Comparison of ENCODE assay signal across 13 mouse cellular contexts in genomic region chr17:21536676-21537075, GRCm38 (mm10). TPM values are rescaled to one million over a fixed set of nuclear protein-coding genes. Genes with fewer than 3 reads are reported as not detected.
DNase-seq lines count a peak whose midpoint lies in the region; ATAC-seq and TF ChIP-seq lines count a peak whose summit lies in the region.
"Had no signal": no experiment of that assay in that cellular context is flagged by ENCODE, and none has a peak within 500 bp of the region (broad histone marks: within the 10 kb centered on the region; RNA-seq: fewer than 3 reads in every experiment).

No protein-coding gene starts in this region.

- H3K4me1 ChIP-seq in intestine, embryonic 14.5 days (replicated peaks; ENCODE audit: control insufficient read depth, insufficient read depth, low read length): peaks cover 12% of the 10 kb centered on the region
- H3K4me1 ChIP-seq in intestine, embryonic 15.5 days (replicated peaks): peaks cover 5% of the 10 kb centered on the region
- H3K4me1 ChIP-seq in ES-Bruce4 (ENCODE audit: control insufficient read depth, insufficient read depth, low read length): no peaks in the 10 kb centered on the region
- peaks cover 23% of the 10 kb centered on the region for H3K4me1 ChIP-seq in neural tube, embryonic 15.5 days

- ATAC-seq in intestine, embryonic 14.5 days (replicated peaks; ENCODE audit: low FRiP score, low TSS enrichment, low read depth): no peak
- no peak for ATAC-seq in intestine, embryonic 15.5 days
- no peak for ATAC-seq in activated CD4-positive, CD25-positive, alpha-beta regulatory T cell, adult 4 months
- ATAC-seq in neural tube, embryonic 15.5 days (ENCODE audit: low FRiP score): no peak

- no peaks in the 10 kb centered on the region for H3K9me3 ChIP-seq in intestine, embryonic 14.5 days (ENCODE audit: control insufficient read depth, low read length)
- no peaks in the 10 kb centered on the region for H3K9me3 ChIP-seq in intestine, embryonic 15.5 days
- no peaks in the 10 kb centered on the region for H3K9me3 ChIP-seq in ES-Bruce4 (replicated peaks; ENCODE audit: control insufficient read depth, insufficient read depth, low read length, poor library complexity, severe bottlenecking)
- no peaks in the 10 kb centered on the region for H3K9me3 ChIP-seq in neural tube, embryonic 15.5 days (replicated peaks)
- H3K9me3 ChIP-seq: midbrain, embryonic 10.5 days had no signal

- H3K79me2 ChIP-seq in C2C12 (ENCODE audit: control insufficient read depth, insufficient read depth): peaks cover 56% of the 10 kb centered on the region
- H3K79me2 ChIP-seq in macrophage (ENCODE audit: inconsistent target): peaks cover 56% of the 10 kb centered on the region

- no peak for TF ChIP-seq EP300 in ES-Bruce4 (IDR thresholded peaks at IDR 0.05; ENCODE audit: insufficient read depth, low read depth, low read length)

- no peak overlapping the region for H3K27ac ChIP-seq in intestine, embryonic 14.5 days (ENCODE audit: low read depth)
- H3K27ac ChIP-seq in intestine, embryonic 15.5 days: no peak overlapping the region
- H3K27ac ChIP-seq in ES-Bruce4 (ENCODE audit: insufficient read depth, low read length) (no peak overlapping the region), macrophage (peak overlapping the region; percentile 80)
- no peak overlapping the region for H3K27ac ChIP-seq in neural tube, embryonic 15.5 days (replicated peaks)
- H3K27ac ChIP-seq: hindbrain, embryonic 14.5 days; midbrain, embryonic 10.5 days had no signal

- peak overlapping the region; percentile 81; the same call in 1 of the 2 replicates for H3K4me2 ChIP-seq in intestine, embryonic 14.5 days (ENCODE audit: low read length)
- no peak overlapping the region for H3K4me2 ChIP-seq in intestine, embryonic 15.5 days (replicated peaks)
- H3K4me2 ChIP-seq in neural tube, embryonic 15.5 days: no peak overlapping the region

- H3K36me3 ChIP-seq in intestine, embryonic 14.5 days (ENCODE audit: control insufficient read depth, insufficient read depth, low read length): no peaks in the 10 kb centered on the region
- no peaks in the 10 kb centered on the region for H3K36me3 ChIP-seq in intestine, embryonic 15.5 days
- H3K36me3 ChIP-seq in C2C12 (ENCODE audit: control insufficient read depth, insufficient read depth) (peaks cover 13% of the 10 kb centered on the region), ES-Bruce4 (ENCODE audit: control insufficient read depth, insufficient read depth, low read length, poor library complexity, severe bottlenecking) (no peaks in the 10 kb centered on the region), macrophage (ENCODE audit: inconsistent target) (peaks cover 5% of the 10 kb centered on the region; the same call in 1 of the 2 replicates)
- no peaks in the 10 kb centered on the region for H3K36me3 ChIP-seq in neural tube, embryonic 15.5 days
- H3K36me3 ChIP-seq: midbrain, embryonic 10.5 days had no signal

- TF ChIP-seq CTCF in C2C12 (IDR thresholded peaks at IDR 0.05; ENCODE audit: control insufficient read depth, insufficient read depth, insufficient read length) (no peak), ES-Bruce4 (IDR thresholded peaks at IDR 0.05; ENCODE audit: low read depth, low read length) (no peak)

- H3K4me3 ChIP-seq in intestine, embryonic 14.5 days (ENCODE audit: low read depth, low read length): no peak overlapping the region
- no peak overlapping the region for H3K4me3 ChIP-seq in intestine, embryonic 15.5 days (replicated peaks)
- H3K4me3 ChIP-seq in C2C12 (ENCODE audit: insufficient read depth, poor library complexity, severe bottlenecking) (no peak overlapping the region), ES-Bruce4 (ENCODE audit: low read depth, low read length) (no peak overlapping the region), macrophage (ENCODE audit: inconsistent target) (peak overlapping the region; percentile 85)
- no peak overlapping the region for H3K4me3 ChIP-seq in neural tube, embryonic 15.5 days (replicated peaks)

- TF ChIP-seq POLR2A in ES-Bruce4 (IDR thresholded peaks at IDR 0.05; ENCODE audit: insufficient read depth, low read length): no peak

- no peak overlapping the region for H3ac ChIP-seq in C2C12 (ENCODE audit: control insufficient read depth, insufficient read length, low read depth)

- peaks cover 32% of the 10 kb centered on the region for H3K79me3 ChIP-seq in C2C12 (ENCODE audit: low read depth)

- no peak for DNase-seq in intestine, embryonic 14.5 days (ENCODE audit: low spot score)
- DNase-seq: gastrocnemius, postnatal 14 days; kidney, postnatal 10 days; right cerebral cortex, postnatal 25 days had no signal

- 65% methylated on average over 2 of the region's 2 CpGs for WGBS in intestine, embryonic 14.5 days
- 59% methylated on average over 2 of the region's 2 CpGs for WGBS in intestine, embryonic 15.5 days
- WGBS in macrophage (ENCODE audit: missing documents): 65% methylated on average over 2 of the region's 2 CpGs
- 93% methylated on average over 2 of the region's 2 CpGs for WGBS in neural tube, embryonic 15.5 days

- no peaks in the 10 kb centered on the region for H3K27me3 ChIP-seq in intestine, embryonic 14.5 days (replicated peaks; ENCODE audit: control insufficient read depth, insufficient read depth, low read length)
- H3K27me3 ChIP-seq in intestine, embryonic 15.5 days (replicated peaks): no peaks in the 10 kb centered on the region
- H3K27me3 ChIP-seq in C2C12 (ENCODE audit: control insufficient read depth, insufficient read depth, insufficient read length) (no peaks in the 10 kb centered on the region), ES-Bruce4 (ENCODE audit: control insufficient read depth, insufficient read depth, low read length, poor library complexity, severe bottlenecking) (no peaks in the 10 kb centered on the region)
- H3K27me3 ChIP-seq in neural tube, embryonic 15.5 days (replicated peaks): no peaks in the 10 kb centered on the region

- H3K9ac ChIP-seq in intestine, embryonic 14.5 days (ENCODE audit: low read length): no peak overlapping the region
- H3K9ac ChIP-seq in intestine, embryonic 15.5 days: no peak overlapping the region
- peak overlapping the region; percentile 59 for H3K9ac ChIP-seq in ES-Bruce4 (ENCODE audit: low read depth, poor library complexity, severe bottlenecking)
- no peak overlapping the region for H3K9ac ChIP-seq in neural tube, embryonic 15.5 days (replicated peaks)

TF ChIP-seq in C2C12, 6 proteins besides CTCF, POLR2A, EP300 and RAD21:
- no peak for TF ChIP-seq MYOD1 (IDR thresholded peaks at IDR 0.05; ENCODE audit: control insufficient read depth, insufficient read length, low read depth)
- peak; percentile 14 for TF ChIP-seq MAX (IDR thresholded peaks at IDR 0.05)

RNA-seq across cellular contexts. Expression of gene Zfp52, which starts 1.3 kb away (rescaled TPM):
- polyA plus RNA-seq in intestine, embryonic 14.5 days (2014; fragmentation: Nextera tagmentation; extraction: Ambion mirVana): 2.9 and 3.2 TPM in 2 replicates
- 4.0 and 4.3 TPM in 2 replicates for polyA plus RNA-seq in intestine, embryonic 15.5 days (2015; fragmentation: Nextera tagmentation; extraction: Ambion mirVana)
- 2.8 TPM for polyA plus RNA-seq in C2C12 (2012; fragmentation: generic; extraction: Trizol)
- 6.6 and 10.5 TPM in 2 replicates for polyA plus RNA-seq in ES-Bruce4 (2011; ENCODE audit: insufficient read depth, insufficient read length, low read depth, missing spikeins)
- total RNA-seq in macrophage (2018; cell fraction: chromatin; rRNA removed): 10 to 100 TPM; 10.2 to 42.3 (median 20.7) TPM
- 10 to 100 TPM in 15 of 26 experiments, 1 to 10 TPM in 11; 6.6 to 14.7 (median 10.3) TPM for total RNA-seq in macrophage (2018; cell fraction: cytosol; rRNA removed)
- total RNA-seq in macrophage (2018; cell fraction: nucleus; rRNA removed): 10 to 100 TPM in 25 of 26 experiments, 1 to 10 TPM in 1; 9.6 to 30.4 (median 18.9) TPM
- polyA plus RNA-seq in macrophage (2018): 11.0 to 21.1 TPM (median 13.0 TPM) in 3 replicates
- 10 to 100 TPM; 16.5 to 20.0 TPM for polyA plus RNA-seq in activated CD4-positive, CD25-positive, alpha-beta regulatory T cell, adult 4 months (2017; shearing (Covaris generic))
- polyA plus RNA-seq in neural tube, embryonic 15.5 days (2015; fragmentation: Nextera tagmentation; extraction: Ambion mirVana): 2.2 and 3.2 TPM in 2 replicates
- polyA plus RNA-seq: liver, adult 2 months had no signal

RNA-seq across cellular contexts. Expression of gene Zfp948, which starts 30.1 kb away (rescaled TPM):
- polyA plus RNA-seq in intestine, embryonic 14.5 days (2014; fragmentation: Nextera tagmentation; extraction: Ambion mirVana): 24.7 and 28.5 TPM in 2 replicates
- polyA plus RNA-seq in intestine, embryonic 15.5 days (2015; fragmentation: Nextera tagmentation; extraction: Ambion mirVana): 17.0 and 17.7 TPM in 2 replicates
- polyA plus RNA-seq in C2C12 (2012; fragmentation: generic; extraction: Trizol) (2.3 TPM), ES-Bruce4 (2011; ENCODE audit: insufficient read depth, insufficient read length, low read depth, missing spikeins) (12.0 and 13.2 TPM in 2 replicates), macrophage (2018) (5.0 to 9.7 TPM (median 7.9 TPM) in 3 replicates)
- 10 to 100 TPM in 24 of 26 experiments, 1 to 10 TPM in 2; 4.2 to 34.9 (median 17.9) TPM for total RNA-seq in macrophage (2018; cell fraction: chromatin; rRNA removed)
- 1 to 10 TPM; 2.5 to 7.8 (median 5.3) TPM for total RNA-seq in macrophage (2018; cell fraction: cytosol; rRNA removed)
- total RNA-seq in macrophage (2018; cell fraction: nucleus; rRNA removed): 10 to 100 TPM in 25 of 26 experiments, 1 to 10 TPM in 1; 9.8 to 33.5 (median 16.8) TPM
- 1 to 10 TPM; 2.6 to 7.1 TPM for polyA plus RNA-seq in activated CD4-positive, CD25-positive, alpha-beta regulatory T cell, adult 4 months (2017; shearing (Covaris generic))
- 17.1 and 18.8 TPM in 2 replicates for polyA plus RNA-seq in neural tube, embryonic 15.5 days (2015; fragmentation: Nextera tagmentation; extraction: Ambion mirVana)

RNA-seq across cellular contexts. Expression of gene Zfp53, which starts 47.9 kb away (rescaled TPM):
- polyA plus RNA-seq in intestine, embryonic 14.5 days (2014; fragmentation: Nextera tagmentation; extraction: Ambion mirVana): 13.3 and 13.7 TPM in 2 replicates
- polyA plus RNA-seq in intestine, embryonic 15.5 days (2015; fragmentation: Nextera tagmentation; extraction: Ambion mirVana): 12.2 and 14.5 TPM in 2 replicates
- polyA plus RNA-seq in C2C12 (2012; fragmentation: generic; extraction: Trizol) (2.0 TPM), ES-Bruce4 (2011; ENCODE audit: insufficient read depth, insufficient read length, low read depth, missing spikeins) (9.5 and 9.7 TPM in 2 replicates), macrophage (2018) (5.6 to 11.7 TPM (median 10.3 TPM) in 3 replicates)
- 10 to 100 TPM in 9 of 26 experiments, 1 to 10 TPM in 17; 1.2 to 23.3 (median 6.8) TPM for total RNA-seq in macrophage (2018; cell fraction: chromatin; rRNA removed)
- 10 to 100 TPM in 2 of 26 experiments, 1 to 10 TPM in 24; 2.4 to 10.5 (median 7.0) TPM for total RNA-seq in macrophage (2018; cell fraction: cytosol; rRNA removed)
- total RNA-seq in macrophage (2018; cell fraction: nucleus; rRNA removed): 10 to 100 TPM in 10 of 26 experiments, 1 to 10 TPM in 16; 1.5 to 19.9 (median 7.9) TPM
- 10 to 100 TPM; 31.8 to 32.9 TPM for polyA plus RNA-seq in activated CD4-positive, CD25-positive, alpha-beta regulatory T cell, adult 4 months (2017; shearing (Covaris generic))
- 9.7 and 11.7 TPM in 2 replicates for polyA plus RNA-seq in neural tube, embryonic 15.5 days (2015; fragmentation: Nextera tagmentation; extraction: Ambion mirVana)
